Mouse (Mus musculus) hindbrain, embryonic 11.5 days (tissue): ENCODE data around the gene Smad9. TPM values are rescaled to one million over a fixed set of nuclear protein-coding genes. Genes with fewer than 3 reads are reported as not detected.
A peak's percentile ranks its signal among the peaks of the same experiment; 100 is the strongest.

Source experiments
- ATAC-seq: fragments of 200-750 bp; cut with Nextera tagmentation; 2 replicates; pipeline ENCODE4 v1.8.0; 2017; ENCODE audit warnings: mild to moderate bottlenecking, moderate TSS enrichment, moderate library complexity; ENCODE audit not compliant: low FRiP score
- DNase-seq: peaks from one replicate; pipeline ENCODE4 v3.0.0-alpha.2; 2015; ENCODE audit warnings: low spot score
- H3K27ac ChIP-seq: fragments of 300-500 bp; sonication (generic); 2 replicates; pipeline ENCODE4 v1.5.1; 2014; ENCODE audit warnings: mild to moderate bottlenecking, low read depth, low read length
- H3K27me3 ChIP-seq: fragments of 300-500 bp; sonication (generic); 2 replicates; pipeline ENCODE4 v1.6.1; 2014; ENCODE audit warnings: mild to moderate bottlenecking, low read length, moderate library complexity, mixed read lengths; ENCODE audit not compliant: control insufficient read depth, insufficient read depth
- H3K36me3 ChIP-seq: fragments of 300-500 bp; sonication (generic); 2 replicates; pipeline ENCODE4 v1.6.1; 2014; ENCODE audit warnings: mild to moderate bottlenecking, low read length, moderate library complexity, mixed read lengths; ENCODE audit not compliant: control insufficient read depth, insufficient read depth
- H3K4me1 ChIP-seq: fragments of 300-500 bp; sonication (generic); replicated peaks from 2 replicates; pipeline ENCODE4 v1.6.1; 2014; ENCODE audit warnings: low read length, mixed read lengths; ENCODE audit not compliant: control insufficient read depth, insufficient read depth
- H3K4me2 ChIP-seq: fragments of 300-500 bp; sonication (generic); replicated peaks from 2 replicates; pipeline ENCODE4 v1.6.1; 2014; ENCODE audit warnings: mild to moderate bottlenecking, low read depth, low read length
- H3K4me3 ChIP-seq: fragments of 300-500 bp; sonication (generic); 2 replicates; pipeline ENCODE4 v1.5.1; 2014; ENCODE audit warnings: low read depth, low read length
- H3K9ac ChIP-seq: fragments of 300-500 bp; sonication (generic); 2 replicates; pipeline ENCODE4 v1.6.1; 2014; ENCODE audit warnings: low read depth, low read length
- H3K9me3 ChIP-seq: fragments of 300-500 bp; sonication (generic); 2 replicates; pipeline ENCODE4 v1.6.1; 2016; ENCODE audit warnings: low read length; ENCODE audit not compliant: control insufficient read depth
- WGBS: fragments of 180-500 bp; shearing (Covaris S2); extraction: QIAGEN DNeasy Blood & Tissue Kit; methylation state at CpG from one replicate; pipeline ENCODE4 v1.1.7; 2014; 5-methylcytosine and 5-hydroxymethylcytosine counted together
- polyA plus RNA-seq: library from polyadenylated mRNA; unstranded; fragments of >200 nt; fragmentation: Nextera tagmentation; extraction: Ambion mirVana; gene quantifications from 2 replicates; pipeline ENCODE4 v1.2.1, GENCODE M21; 2014

Smad9 gene
- 0.56 and 0.66 TPM in 2 replicates for polyA plus RNA-seq

DNA sequence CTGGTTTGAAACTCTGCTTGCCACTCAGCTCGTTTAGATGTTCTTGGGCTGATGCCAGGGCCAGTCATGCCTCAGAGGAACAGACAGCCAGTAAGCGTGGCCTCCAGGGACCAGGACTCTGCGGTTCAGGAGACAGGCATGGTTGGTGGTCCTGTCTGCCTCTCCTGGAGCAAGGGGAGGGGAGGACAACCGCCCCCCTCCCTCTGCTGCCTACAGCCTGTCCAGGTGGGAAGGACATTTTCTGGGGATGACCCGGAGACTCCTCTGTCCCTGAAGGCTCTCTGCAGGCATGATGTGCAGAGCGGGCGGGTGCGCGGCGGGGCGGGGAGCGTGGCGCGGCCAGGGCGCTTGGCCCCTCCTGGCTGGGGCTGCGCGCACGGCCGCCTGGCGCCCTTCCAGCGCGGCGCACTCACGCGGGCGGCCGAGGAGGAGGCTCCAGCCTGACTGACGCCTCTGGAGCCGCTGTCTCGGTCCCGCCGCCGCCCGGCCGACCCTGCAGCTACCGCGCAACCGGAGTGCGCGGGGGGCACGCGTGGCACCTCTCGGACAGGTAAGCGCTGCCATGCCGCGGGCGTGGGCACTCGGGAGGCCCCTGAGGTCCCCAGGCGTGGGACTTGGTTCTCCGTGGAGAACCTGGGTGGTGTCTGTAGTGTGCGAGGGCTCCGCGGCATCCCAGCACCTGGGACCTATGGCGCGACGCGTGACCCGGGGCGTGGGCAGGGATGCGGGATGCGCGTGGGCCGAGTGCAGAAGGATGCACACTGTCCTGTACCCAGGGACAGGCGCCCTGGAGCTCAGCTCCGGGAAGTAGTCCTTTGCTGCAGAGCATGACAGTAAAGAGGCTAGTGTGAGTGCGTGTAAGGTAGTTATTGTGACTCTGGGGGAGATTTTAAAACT is at the start of gene Smad9:
Gene Smad9 (plus strand): TSS at position 438 of the 897 bp plus-strand sequence.
- 1% methylated on average over 58 of the region's 66 CpGs for whole genome bisulfite sequencing
- Histone ChIP-seq H3K4me3 (peak within 1 kb of the TSS; percentile 57), H3K27me3 (peaks cover 7% of the 10 kb centered on the region; the same call in 1 of the 2 replicates), H3K4me2 (peak within 1 kb of the TSS; percentile 100), H3K9me3 (no peaks in the 10 kb centered on the region), H3K36me3 (0 out of 2 replicates have a peak, but pooled peaks cover 2% of the 10 kb centered on the region), H3K9ac (peak within 1 kb of the TSS; percentile 62), H3K27ac (no peak within 1 kb of the TSS), H3K4me1 (peaks cover 3% of the 10 kb centered on the region)
- ATAC-seq (peak; percentile 87), DNase-seq (peak; percentile 63)

GRCm38 (mm10) chr3:54708972-54709371 is 46.4 kb upstream of the Smad9 start:
- 0 out of 2 replicates have a peak, but pooled peaks cover 5% of the 10 kb centered on the region for H3K36me3 ChIP-seq
- WGBS: 91% methylated on average over 9 of the region's 9 CpGs

GRCm38 (mm10) chr3:54714253-54714652 is 41.1 kb upstream of the Smad9 start, which contains the start of gene Gm21958:
Gene Gm21958 (minus strand): TSS chr3:54714353.
- DNase-seq: no peak
- H3K4me3 ChIP-seq: no peak within 1 kb of the TSS
- H3K9me3 ChIP-seq: no peaks in the 10 kb centered on the region

More at GRCm38 (mm10) chr3:54708972-54709371, 46.4 kb upstream of the Smad9 start:
- no peaks in the 10 kb centered on the region for H3K9me3 ChIP-seq
- ATAC-seq: no peak
- H3K4me1 ChIP-seq: no peaks in the 10 kb centered on the region
- no peak overlapping the region for H3K4me2 ChIP-seq
- no peak overlapping the region for H3K27ac ChIP-seq
- H3K4me3 ChIP-seq: no peak overlapping the region
- H3K27me3 ChIP-seq: no peaks in the 10 kb centered on the region
- no peak overlapping the region for H3K9ac ChIP-seq
- DNase-seq: no peak

DNA sequence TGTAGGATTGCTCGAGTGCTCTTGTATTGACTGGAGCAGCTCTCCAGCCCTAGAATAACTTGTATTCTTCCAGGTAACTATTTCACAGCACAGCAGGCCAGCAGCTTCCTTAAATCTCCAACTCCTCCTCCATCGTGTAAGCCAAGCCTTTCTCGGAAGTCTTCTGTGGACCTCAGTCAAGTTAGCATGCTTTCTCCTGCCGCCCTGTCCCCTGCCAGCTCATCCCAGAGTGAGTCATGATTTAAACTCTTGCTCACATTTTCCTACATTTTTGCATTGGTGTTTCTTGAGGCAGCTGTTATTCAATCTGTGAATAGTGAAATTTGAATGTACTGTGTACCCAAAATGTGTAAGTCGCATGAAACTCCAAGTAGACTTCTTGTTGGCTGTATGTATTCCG is 39.9 kb upstream of the Smad9 start:
- ATAC-seq (no peak), DNase-seq (no peak)
- Histone ChIP-seq H3K27ac (no peak overlapping the region), H3K4me3 (no peak overlapping the region), H3K36me3 (peaks cover 7% of the 10 kb centered on the region; the same call in 1 of the 2 replicates), H3K9ac (no peak overlapping the region), H3K9me3 (no peaks in the 10 kb centered on the region), H3K4me1 (no peaks in the 10 kb centered on the region), H3K4me2 (no peak overlapping the region), H3K27me3 (no peaks in the 10 kb centered on the region)
- WGBS: 94% methylated on average over 6 of the region's 6 CpGs

More at GRCm38 (mm10) chr3:54714253-54714652, 41.1 kb upstream of the Smad9 start, which contains the start of gene Gm21958:
- Histone ChIP-seq H3K27me3 (no peaks in the 10 kb centered on the region), H3K4me2 (no peak within 1 kb of the TSS), H3K9ac (no peak within 1 kb of the TSS), H3K36me3 (peaks cover 7% of the 10 kb centered on the region; the same call in 1 of the 2 replicates), H3K4me1 (no peaks in the 10 kb centered on the region), H3K27ac (no peak within 1 kb of the TSS)
- ATAC-seq: no peak
- WGBS: 94% methylated on average over 6 of the region's 6 CpGs

GRCm38 (mm10) chr3:54717348-54717747 is 38.0 kb upstream of the Smad9 start:
- Histone ChIP-seq H3K9me3 (no peaks in the 10 kb centered on the region), H3K27ac (no peak overlapping the region), H3K4me3 (no peak overlapping the region), H3K9ac (no peak overlapping the region), H3K4me2 (no peak overlapping the region), H3K36me3 (peaks cover 7% of the 10 kb centered on the region; the same call in 1 of the 2 replicates), H3K4me1 (no peaks in the 10 kb centered on the region), H3K27me3 (no peaks in the 10 kb centered on the region)
- DNase-seq: no peak
- 78% methylated on average over 6 of the region's 6 CpGs for WGBS
- no peak for ATAC-seq

- Histone ChIP-seq H3K9ac (no peak overlapping the region), H3K4me3 (no peak overlapping the region), H3K9me3 (no peaks in the 10 kb centered on the region), H3K36me3 (peaks cover 7% of the 10 kb centered on the region; the same call in 1 of the 2 replicates), H3K4me1 (no peaks in the 10 kb centered on the region), H3K27me3 (no peaks in the 10 kb centered on the region), H3K27ac (no peak overlapping the region), H3K4me2 (no peak overlapping the region)
- ATAC-seq (no peak), DNase-seq (no peak)
- 47% methylated on average over 3 of the region's 3 CpGs for WGBS
Measured at GRCm38 (mm10) chr3:54718947-54719346, 36.4 kb upstream of the Smad9 start.

- Histone ChIP-seq H3K4me2 (no peak overlapping the region), H3K27ac (no peak overlapping the region), H3K9me3 (no peaks in the 10 kb centered on the region), H3K4me3 (no peak overlapping the region), H3K27me3 (no peaks in the 10 kb centered on the region), H3K9ac (no peak overlapping the region), H3K4me1 (no peaks in the 10 kb centered on the region), H3K36me3 (peaks cover 7% of the 10 kb centered on the region; the same call in 1 of the 2 replicates)
- 81% methylated on average over 10 of the region's 10 CpGs for WGBS
- DNase-seq: no peak
- no peak for ATAC-seq
Measured at GRCm38 (mm10) chr3:54723741-54724500, 31.5 kb upstream of the Smad9 start.

DNA sequence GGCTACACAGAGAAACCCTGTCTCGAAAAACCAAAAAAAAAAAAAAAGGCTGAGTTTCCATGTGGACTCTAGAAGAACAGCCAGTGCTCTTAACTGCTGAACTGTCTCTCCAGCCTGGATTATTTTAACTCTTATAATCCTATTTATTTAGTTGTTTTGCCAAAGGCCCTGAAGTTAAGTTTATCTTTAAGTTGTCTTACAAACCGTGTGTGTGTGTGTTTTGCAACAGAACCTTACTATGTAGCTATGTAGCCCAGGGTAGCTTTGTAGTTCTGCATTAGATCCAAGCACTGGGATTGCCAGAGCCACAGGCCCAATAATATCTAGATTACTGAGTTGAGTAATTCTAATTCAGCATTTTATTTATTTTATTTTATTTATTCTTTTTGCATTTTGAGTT is 30.0 kb upstream of the Smad9 start:
- H3K9ac ChIP-seq: no peak overlapping the region
- no peak for DNase-seq
- no peaks in the 10 kb centered on the region for H3K27me3 ChIP-seq
- no peaks in the 10 kb centered on the region for H3K9me3 ChIP-seq
- H3K27ac ChIP-seq: no peak overlapping the region
- no peaks in the 10 kb centered on the region for H3K4me1 ChIP-seq
- no peak overlapping the region for H3K4me2 ChIP-seq
- WGBS: 91% methylated on average over 2 of the region's 2 CpGs
- H3K4me3 ChIP-seq: no peak overlapping the region
- ATAC-seq: no peak
- peaks cover 6% of the 10 kb centered on the region; the same call in 1 of the 2 replicates for H3K36me3 ChIP-seq
